Mouse (Mus musculus) lung, postnatal 0 days (tissue): ENCODE measurements at regions not wholly inside any gene's neighbourhood (a gene's known extent, or its start where the extent isn't known, plus 50 kb on each side); places are given as distances from the start of the nearest gene placed in this dataset.

Source experiments
- CTCF ChIP-seq: IDR thresholded peaks from 2 replicates; pipeline ENCODE4 v1.5.1; 2016; ENCODE audit warnings: antibody characterized with exemption, mild to moderate bottlenecking
- EP300 ChIP-seq: IDR thresholded peaks from 2 replicates; pipeline ENCODE4 v1.6.1; 2016; ENCODE audit warnings: antibody characterized with exemption, mild to moderate bottlenecking, control low read depth

- TF ChIP-seq EP300 (no peak), CTCF (no peak)
These were observed 1610.4 kb downstream of the D3Ertd751e start for GRCm38 (mm10) chr3:43352829-43353228.
